8 mouse cellular contexts compared by ENCODE assay signal in the genomic region with DNA sequence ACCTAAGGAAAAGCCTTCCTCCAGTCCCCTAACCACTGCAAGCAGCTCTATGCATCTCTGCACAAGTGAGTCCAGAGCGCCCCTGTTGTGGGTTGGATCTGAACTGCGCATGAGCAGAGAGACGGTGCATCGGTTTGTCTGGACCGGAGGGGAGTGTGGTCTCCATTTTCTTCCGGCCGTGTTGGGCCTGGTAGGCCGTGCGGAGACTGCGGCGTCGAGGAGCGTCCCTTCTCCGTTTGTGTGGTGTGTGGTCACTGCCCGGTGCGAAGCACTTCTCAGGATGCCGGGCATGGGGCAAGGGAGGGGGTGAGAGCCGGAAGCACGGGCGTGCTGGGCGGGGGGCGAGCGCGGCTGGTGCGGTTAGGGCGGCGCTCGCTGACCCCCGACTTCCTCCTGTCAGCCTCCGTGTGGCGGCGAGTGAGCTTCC. TPM values are rescaled to one million over a fixed set of nuclear protein-coding genes. Genes with fewer than 3 reads are reported as not detected.
A peak's percentile ranks its signal among the peaks of the same experiment; 100 is the strongest.
DNase-seq lines count a peak whose midpoint lies in the region; ATAC-seq lines count a peak whose summit lies in the region.
"Not testable (repeated sequence)": the region's sequence is repeated elsewhere in the genome, so short reads cannot be mapped to it uniquely, and the experiment has no call there.

A gene (plus strand): TSS at position 124 of the 427 bp plus-strand sequence.

- ATAC-seq in intestine, embryonic 14.5 days (replicated peaks; ENCODE audit: low FRiP score, low TSS enrichment, low read depth), result peak; percentile 98
- peak; percentile 92 for ATAC-seq in megakaryocyte progenitor cell, adult 5-6 weeks (replicated peaks; ENCODE audit: poor library complexity)

- H3K4me2 ChIP-seq in intestine, embryonic 14.5 days (ENCODE audit: low read length), result peak within 1 kb of the TSS; percentile 37

- H3K9me3 ChIP-seq in intestine, embryonic 14.5 days (ENCODE audit: control insufficient read depth, low read length), result not testable (repeated sequence)

- not testable (repeated sequence) for H3K36me3 ChIP-seq in intestine, embryonic 14.5 days (ENCODE audit: control insufficient read depth, insufficient read depth, low read length)

- H3K27me3 ChIP-seq in intestine, embryonic 14.5 days (replicated peaks; ENCODE audit: control insufficient read depth, insufficient read depth, low read length), result not testable (repeated sequence)

- 10% methylated on average over 18 of the region's 32 CpGs for WGBS in intestine, embryonic 14.5 days

- H3K4me3 ChIP-seq in intestine, embryonic 14.5 days (ENCODE audit: low read depth, low read length), result peak within 1 kb of the TSS; percentile 31

- H3K27ac ChIP-seq in intestine, embryonic 14.5 days (ENCODE audit: low read depth), result peak within 1 kb of the TSS; percentile 27; the same call in 1 of the 2 replicates

- peak; percentile 87 for DNase-seq in adrenal gland, adult 2 months
- peak; percentile 69 for DNase-seq in embryo, embryonic 11.5 days (ENCODE audit: low read depth, low spot score)
- peak; percentile 41 to 76 for DNase-seq in gastrocnemius, postnatal 36 days
- peak; percentile 77 for DNase-seq in intestine, embryonic 14.5 days (ENCODE audit: low spot score)
- DNase-seq in left cerebral cortex, postnatal 10 days (ENCODE audit: extremely low spot score in 1 of 2, low spot score in 2 of 2), result peak; percentile 82 to 84
- DNase-seq in right cerebral cortex, postnatal 10 days (ENCODE audit: low spot score in 2 of 2), result peak; percentile 90 to 91
- peak; percentile 45 for DNase-seq in urinary bladder, postnatal 25 days (ENCODE audit: low spot score)

- H3K4me1 ChIP-seq in intestine, embryonic 14.5 days (replicated peaks; ENCODE audit: control insufficient read depth, insufficient read depth, low read length), result not testable (repeated sequence)

- H3K9ac ChIP-seq in intestine, embryonic 14.5 days (ENCODE audit: low read length), result peak within 1 kb of the TSS; percentile 38

- intact Hi-C loops in gastrocnemius, postnatal 36 days (cut with DNase I); left cerebral cortex, postnatal 10 days (cut with DNase I): not testable (repeated sequence)

RNA-seq across cellular contexts. Expression of the gene that starts here (rescaled TPM):
- total RNA-seq in adrenal gland, adult 2 months (2021), result 1 to 10 TPM; 8.7 to 9.2 TPM
- 2.7 and 3.1 TPM in 2 replicates for polyA plus RNA-seq in adrenal gland, adult 2 months (2012; rRNA removed)
- 1 to 10 TPM; 3.3 to 3.8 TPM for total RNA-seq in gastrocnemius, postnatal 36 days (2021)
- polyA plus RNA-seq in intestine, embryonic 14.5 days (2014; fragmentation: Nextera tagmentation; extraction: Ambion mirVana), result 5.3 and 6.9 TPM in 2 replicates
- total RNA-seq in left cerebral cortex, postnatal 10 days (2021), result 10 to 100 TPM; 12.8 to 19.5 TPM
- total RNA-seq in megakaryocyte progenitor cell, adult 5-6 weeks (2015), result 5.5 and 7.4 TPM in 2 replicates
- 11.6 and 13.2 TPM in 2 replicates for total RNA-seq in megakaryocyte progenitor cell, adult 5-6 weeks (2017)

Comparison
In these comparisons a context has a peak if more than half of its experiments do, and no peak if none do; other contexts are left out.
1. Peak in every context shown above with its lines: DNase-seq, ATAC-seq, H3K4me3 ChIP-seq and H3K27ac ChIP-seq.